Mouse (Mus musculus) MEL (cell line): ENCODE measurements at regions not wholly inside any gene's neighbourhood (a gene's known extent, or its start where the extent isn't known, plus 50 kb on each side); places are given as distances from the start of the nearest gene placed in this dataset.
A peak's percentile ranks its signal among the peaks of the same experiment; 100 is the strongest.

ENCODE experiments used
- DNase-seq: peaks from one replicate; pipeline ENCODE4 v3.0.0; 2011; ENCODE audit warnings: low read depth, low spot score
- H3K27ac ChIP-seq: 2 replicates; pipeline ENCODE4 v1.5.1; 2012; ENCODE audit warnings: low read depth, mild to moderate bottlenecking, control low read depth, low read length, moderate library complexity; ENCODE audit not compliant: control insufficient read depth
- H3K27me3 ChIP-seq, 2 experiments: fragments of 150-350 bp in 1 of 2; sonication (generic) in 1 of 2; 2 replicates each; pipeline ENCODE4 v1.6.1; 2012; ENCODE audit warnings: low read length in 2 of 2, mild to moderate bottlenecking in 2 of 2, improper control_type of control experiment in 1 of 2, moderate library complexity in 1 of 2; ENCODE audit not compliant: insufficient read depth in 2 of 2, control insufficient read depth in 1 of 2
- H3K36me3 ChIP-seq, 2 experiments: 2 replicates each; pipeline ENCODE4 v1.6.1; 2012 to 2014; ENCODE audit warnings: low read length in 2 of 2, improper control_type of control experiment in 1 of 2, inconsistent platforms in 1 of 2, mild to moderate bottlenecking in 1 of 2; ENCODE audit not compliant: insufficient read depth in 2 of 2, control insufficient read depth in 1 of 2
- H3K4me1 ChIP-seq, 2 experiments: fragments of 150-350 bp in 1 of 2; sonication (generic) in 1 of 2; 2 replicates each; pipeline ENCODE4 v1.6.1; 2012; ENCODE audit warnings: low read length in 2 of 2, improper control_type of control experiment in 1 of 2, mild to moderate bottlenecking in 1 of 2; ENCODE audit not compliant: insufficient read depth in 2 of 2, control insufficient read depth in 1 of 2
- H3K4me3 ChIP-seq, 2 experiments: fragments of 150-350 bp in 1 of 2; sonication (generic) in 1 of 2; 2 replicates each; pipeline ENCODE4 v1.5.1; 2012; ENCODE audit warnings: low read depth in 2 of 2, low read length in 2 of 2, mild to moderate bottlenecking in 2 of 2, moderate library complexity in 2 of 2, control low read depth in 1 of 2, improper control_type of control experiment in 1 of 2; ENCODE audit not compliant: control insufficient read depth in 1 of 2, insufficient read depth in 1 of 2
- H3K79me2 ChIP-seq: 2 replicates; pipeline ENCODE4 v1.6.1; 2012; ENCODE audit warnings: mild to moderate bottlenecking, low read length, moderate library complexity; ENCODE audit not compliant: control insufficient read depth, poor library complexity, insufficient read depth
- H3K9ac ChIP-seq: 2 replicates; pipeline ENCODE4 v1.6.1; 2012; ENCODE audit warnings: low read depth, mild to moderate bottlenecking, control low read depth, low read length, moderate library complexity; ENCODE audit not compliant: control insufficient read depth, poor library complexity, severe bottlenecking
- H3K9me3 ChIP-seq: fragments of 150-350 bp; sonication (generic); replicated peaks from 2 replicates; pipeline ENCODE4 v1.6.1; 2012; ENCODE audit warnings: mild to moderate bottlenecking, low read length, improper control_type of control experiment, moderate library complexity; ENCODE audit not compliant: insufficient read depth
- CHD1 ChIP-seq: IDR thresholded peaks from 2 replicates; pipeline ENCODE4 v1.6.1; 2012; ENCODE audit warnings: low read depth, mild to moderate bottlenecking, inconsistent platforms, low read length, improper control_type of control experiment
- CHD2 ChIP-seq: IDR thresholded peaks from 2 replicates; pipeline ENCODE4 v1.6.1; 2011; ENCODE audit warnings: low read length, improper control_type of control experiment
- E2F4 ChIP-seq: IDR thresholded peaks from 2 replicates; pipeline ENCODE4 v1.6.1; 2011; ENCODE audit warnings: low read depth, low read length, improper control_type of control experiment, borderline replicate concordance
- ELF1 ChIP-seq: IDR thresholded peaks from 2 replicates; pipeline ENCODE4 v1.6.1; 2014; ENCODE audit warnings: low read depth, mild to moderate bottlenecking, inconsistent platforms, low read length, improper control_type of control experiment, moderate library complexity
- EP300 ChIP-seq, 2 experiments: IDR thresholded peaks; 2 replicates each; pipeline ENCODE4 v1.6.1; 2011; ENCODE audit warnings: improper control_type of control experiment in 2 of 2, low read length in 2 of 2, low read depth in 1 of 2, mild to moderate bottlenecking in 1 of 2
- ETS1 ChIP-seq: IDR thresholded peaks from 2 replicates; pipeline ENCODE4 v1.6.1; 2012; ENCODE audit warnings: low read depth, mild to moderate bottlenecking, inconsistent platforms, low read length, improper control_type of control experiment, moderate library complexity
- GATA1 ChIP-seq: IDR thresholded peaks from 2 replicates; pipeline ENCODE4 v1.6.1; 2011; ENCODE audit warnings: low read depth, low read length, improper control_type of control experiment
- HCFC1 ChIP-seq: IDR thresholded peaks from 2 replicates; pipeline ENCODE4 v1.6.1; 2012; ENCODE audit warnings: low read depth, mild to moderate bottlenecking, inconsistent platforms, low read length, improper control_type of control experiment, moderate library complexity
- JUND ChIP-seq: IDR thresholded peaks from 2 replicates; pipeline ENCODE4 v1.6.1; 2011; ENCODE audit warnings: low read depth, mild to moderate bottlenecking, improper control_type of control experiment, low read length
- KAT2A ChIP-seq: conservative IDR thresholded peaks from 2 replicates; pipeline ENCODE4 v1.6.1; 2012; ENCODE audit warnings: low read depth, low read length, improper control_type of control experiment, inconsistent platforms
- MAFK ChIP-seq: IDR thresholded peaks from 2 replicates; pipeline ENCODE4 v1.6.1; 2011; ENCODE audit warnings: low read depth, mild to moderate bottlenecking, low read length, improper control_type of control experiment, borderline replicate concordance
- MAX ChIP-seq: IDR thresholded peaks from 2 replicates; pipeline ENCODE4 v1.6.1; 2011; ENCODE audit warnings: low read length, improper control_type of control experiment
- MXI1 ChIP-seq: IDR thresholded peaks from 2 replicates; pipeline ENCODE4 v1.6.1; 2011; ENCODE audit warnings: mild to moderate bottlenecking, low read depth, low read length, improper control_type of control experiment
- MYB ChIP-seq: IDR thresholded peaks from 2 replicates; pipeline ENCODE4 v1.6.1; 2011; ENCODE audit warnings: mild to moderate bottlenecking, low read depth, low read length, improper control_type of control experiment
- MYC ChIP-seq: IDR thresholded peaks from 2 replicates; pipeline ENCODE4 v1.6.1; 2011; ENCODE audit warnings: low read depth, mild to moderate bottlenecking, low read length, improper control_type of control experiment, moderate library complexity
- NELFE ChIP-seq: IDR thresholded peaks from 2 replicates; pipeline ENCODE4 v1.6.1; 2011; ENCODE audit warnings: low read depth, low read length, improper control_type of control experiment
- NRF1 ChIP-seq: IDR thresholded peaks from 2 replicates; pipeline ENCODE4 v1.6.1; 2014; ENCODE audit warnings: low read depth, mild to moderate bottlenecking, inconsistent platforms, low read length, improper control_type of control experiment, moderate library complexity; ENCODE audit not compliant: poor library complexity, insufficient read depth, severe bottlenecking
- POLR2A ChIP-seq, 2 experiments: IDR thresholded peaks; 2 replicates each; pipeline ENCODE4 v1.6.1; 2011 to 2012; ENCODE audit warnings: low read length in 2 of 2, mild to moderate bottlenecking in 2 of 2, control low read depth in 1 of 2, improper control_type of control experiment in 1 of 2, low read depth in 1 of 2, moderate library complexity in 1 of 2; ENCODE audit not compliant: control insufficient read depth in 1 of 2, insufficient read depth in 1 of 2, poor library complexity in 1 of 2
- POLR2AphosphoS2 ChIP-seq: IDR thresholded peaks from 2 replicates; pipeline ENCODE4 v1.6.1; 2011; ENCODE audit warnings: low read length, improper control_type of control experiment
- POLR2AphosphoS5 ChIP-seq: IDR thresholded peaks from 2 replicates; pipeline ENCODE4 v1.6.1; 2012; ENCODE audit warnings: low read depth, borderline replicate concordance, mild to moderate bottlenecking, inconsistent platforms, low read length, moderate library complexity, mixed read lengths
- RAD21 ChIP-seq: IDR thresholded peaks from 2 replicates; pipeline ENCODE4 v1.6.1; 2011; ENCODE audit warnings: mild to moderate bottlenecking, low read depth, low read length, improper control_type of control experiment
- RCOR1 ChIP-seq: IDR thresholded peaks from 2 replicates; pipeline ENCODE4 v1.6.1; 2012; ENCODE audit warnings: low read depth, mild to moderate bottlenecking, inconsistent platforms, low read length, improper control_type of control experiment
- TAL1 ChIP-seq: IDR thresholded peaks from 2 replicates; pipeline ENCODE4 v1.6.1; 2012; ENCODE audit warnings: mild to moderate bottlenecking, inconsistent platforms, low read length, moderate library complexity, mixed read lengths
- TBP ChIP-seq: IDR thresholded peaks from 2 replicates; pipeline ENCODE4 v1.8.0; 2011; ENCODE audit warnings: low read depth, low read length, improper control_type of control experiment
- TCF12 ChIP-seq: IDR thresholded peaks from 2 replicates; pipeline ENCODE4 v1.6.1; 2014; ENCODE audit warnings: low read depth, mild to moderate bottlenecking, inconsistent platforms, low read length, improper control_type of control experiment, moderate library complexity
- USF1 ChIP-seq: IDR thresholded peaks from 2 replicates; pipeline ENCODE4 v1.6.1; 2014; ENCODE audit warnings: low read depth, mild to moderate bottlenecking, inconsistent platforms, low read length, improper control_type of control experiment, moderate library complexity
- ZKSCAN1 ChIP-seq: IDR thresholded peaks from 2 replicates; pipeline ENCODE4 v1.6.1; 2012; ENCODE audit warnings: low read depth, mild to moderate bottlenecking, inconsistent platforms, low read length, improper control_type of control experiment, moderate library complexity
- ZMIZ1 ChIP-seq: IDR thresholded peaks from 2 replicates; pipeline ENCODE4 v1.6.1; 2012; ENCODE audit warnings: low read depth, mild to moderate bottlenecking, inconsistent platforms, low read length, improper control_type of control experiment, moderate library complexity
- ZNF384 ChIP-seq: IDR thresholded peaks from 2 replicates; pipeline ENCODE4 v1.6.1; 2012; ENCODE audit warnings: low read depth, mild to moderate bottlenecking, inconsistent platforms, low read length, improper control_type of control experiment

- H3K79me2 ChIP-seq: no peaks in the 10 kb centered on the region
- H3K36me3 ChIP-seq: peaks cover 0 to 24% of the 10 kb centered on the region in 2 experiments; a peak in 2 of 4 replicates
- H3K9me3 ChIP-seq: no peaks in the 10 kb centered on the region
- H3K4me1 ChIP-seq: peaks cover 22 to 24% of the 10 kb centered on the region in 2 experiments
- peak; percentile 30 for DNase-seq
- peak overlapping the region; percentile 63 for H3K27ac ChIP-seq
- no peak for TF ChIP-seq JUND
- TF ChIP-seq RCOR1: no peak
- TF ChIP-seq NRF1: no peak
- peak; percentile 38; the same call in 1 of the 2 replicates for TF ChIP-seq USF1
- TF ChIP-seq MAFK: no peak
- TF ChIP-seq, all 39 proteins: peak for 1
- Histone ChIP-seq H3K9ac (peak overlapping the region; percentile 48), H3K27me3 (no peaks in the 10 kb centered on the region), H3K4me3 (peak overlapping the region in 1 of 2 experiments; percentile 16; a peak in 2 of 4 replicates)
These were observed 56.9 kb upstream of the H2afz start for GRCm38 (mm10) chr3:137807423-137807822.

GRCm38 (mm10) chr3:137807913-137808684 is 56.2 kb upstream of the H2afz start:
- Histone ChIP-seq H3K4me1 (peaks cover 22 to 24% of the 10 kb centered on the region in 2 experiments), H3K9ac (peak overlapping the region; percentile 48), H3K79me2 (no peaks in the 10 kb centered on the region), H3K36me3 (peaks cover 0 to 24% of the 10 kb centered on the region in 2 experiments; a peak in 2 of 4 replicates), H3K27ac (peak overlapping the region; percentile 63), H3K27me3 (no peaks in the 10 kb centered on the region), H3K9me3 (no peaks in the 10 kb centered on the region), H3K4me3 (peak overlapping the region; percentile 16 to 33; a peak in 3 of 4 replicates)
- DNase-seq: peak; percentile 51
- TF ChIP-seq HCFC1: no peak
- 0 out of 2 replicates have a peak, but pooled peaks have one; percentile 43 for TF ChIP-seq MYC
- peak; percentile 63; the same call in 1 of the 2 replicates for TF ChIP-seq USF1
- TF ChIP-seq ZKSCAN1: no peak
- no peak for TF ChIP-seq CHD2
- TF ChIP-seq RAD21: no peak
- peak; percentile 51; the same call in 1 of the 2 replicates for TF ChIP-seq ETS1
- no peak for TF ChIP-seq MAFK
- TF ChIP-seq KAT2A: no peak
- TF ChIP-seq TAL1: no peak
- no peak for TF ChIP-seq POLR2AphosphoS5
- TF ChIP-seq GATA1: peak; percentile 66
- TF ChIP-seq NELFE: 0 out of 2 replicates have a peak, but pooled peaks have one; percentile 4
- TF ChIP-seq CHD1: no peak
- TF ChIP-seq MYB: no peak
- TF ChIP-seq JUND: no peak
- peak; percentile 45; the same call in 1 of the 2 replicates for TF ChIP-seq MAX
- TF ChIP-seq TCF12: peak; percentile 75; the same call in 1 of the 2 replicates
- TF ChIP-seq NRF1: no peak
- no peak for TF ChIP-seq POLR2A (IDR thresholded peaks at IDR 0.05; ENCODE audit: control insufficient read depth in 1 of 2, insufficient read depth in 1 of 2, low read depth in 1 of 2, low read length in 2 of 2, poor library complexity in 1 of 2)
- no peak for TF ChIP-seq E2F4
- TF ChIP-seq POLR2AphosphoS2: no peak
- no peak for TF ChIP-seq ELF1
- TF ChIP-seq ZMIZ1: no peak
- TF ChIP-seq ZNF384: no peak
- no peak for TF ChIP-seq TBP
- TF ChIP-seq EP300 (IDR thresholded peaks at IDR 0.05; ENCODE audit: low read depth in 1 of 2, low read length in 2 of 2): peak; percentile 67 to 72
- TF ChIP-seq MXI1: 0 out of 2 replicates have a peak, but pooled peaks have one; percentile 20
- 0 out of 2 replicates have a peak, but pooled peaks have one; percentile 21 for TF ChIP-seq RCOR1
